Mouse (Mus musculus): ENCODE measurements around the gene Kif2a.

Gene Kif2a

DNA sequence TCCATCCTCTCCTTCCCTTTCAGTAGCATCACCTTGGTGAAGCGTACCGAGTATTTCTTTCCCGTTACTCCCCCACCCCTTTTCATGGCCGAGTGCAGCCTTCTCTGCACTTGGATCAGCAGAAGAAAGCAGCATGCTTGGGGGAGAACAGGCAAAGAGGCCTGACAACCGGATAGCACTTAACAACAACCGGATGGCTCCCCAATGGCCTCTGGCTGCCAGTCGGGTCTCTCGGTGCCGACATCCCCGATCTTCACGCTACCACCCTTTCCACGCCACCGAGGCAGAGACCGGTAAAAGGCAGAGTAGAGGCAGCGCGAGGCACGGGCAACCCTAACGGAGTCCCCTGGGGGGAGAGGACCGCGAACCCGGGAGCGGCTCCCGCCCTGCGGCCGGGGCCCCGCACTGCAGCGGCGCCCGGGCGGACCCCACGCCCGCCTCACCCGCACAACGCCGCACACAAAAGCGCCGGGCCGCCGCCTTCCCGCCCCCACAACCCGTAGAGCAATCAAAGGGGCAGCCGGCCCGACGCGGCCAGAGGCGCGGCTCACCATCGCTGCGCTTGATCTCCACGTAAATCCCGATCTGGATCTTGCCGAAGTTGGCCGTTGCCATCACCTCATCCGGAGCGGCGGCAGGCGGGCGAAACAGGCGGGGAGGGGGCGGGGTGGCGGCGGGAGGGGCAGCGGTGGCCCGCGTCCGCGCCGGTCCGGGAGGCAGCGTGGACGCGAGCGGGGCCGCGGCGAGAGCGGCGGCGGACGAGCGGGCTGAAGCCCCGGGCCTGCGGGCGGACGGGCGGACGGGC is at the start of gene Kif2a:
TSS of gene Kif2a (minus strand) at position 666 of the 805 bp plus-strand sequence.
- peak; percentile 59 for DNase-seq

DNA sequence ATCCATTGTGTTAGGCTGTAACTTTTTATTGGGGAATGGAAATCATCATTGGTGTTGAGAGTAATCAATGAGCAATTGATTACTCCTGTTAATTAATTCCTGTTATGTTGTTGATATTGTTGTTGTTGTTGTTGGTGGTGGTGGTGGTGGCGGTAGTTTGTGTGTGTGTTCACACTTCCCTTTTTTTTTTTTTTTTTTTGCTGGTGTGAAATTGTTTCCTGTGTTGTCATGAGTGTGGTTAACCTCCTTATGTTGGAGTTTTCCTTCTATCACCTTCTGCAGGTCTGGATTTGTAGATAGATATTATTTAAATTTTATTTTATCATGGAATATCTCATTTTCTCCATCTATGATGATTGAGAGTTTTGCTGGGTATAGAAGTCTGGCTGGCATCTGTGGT is 47.1 kb upstream of the Kif2a start:
- DNase-seq: no peak

DNA sequence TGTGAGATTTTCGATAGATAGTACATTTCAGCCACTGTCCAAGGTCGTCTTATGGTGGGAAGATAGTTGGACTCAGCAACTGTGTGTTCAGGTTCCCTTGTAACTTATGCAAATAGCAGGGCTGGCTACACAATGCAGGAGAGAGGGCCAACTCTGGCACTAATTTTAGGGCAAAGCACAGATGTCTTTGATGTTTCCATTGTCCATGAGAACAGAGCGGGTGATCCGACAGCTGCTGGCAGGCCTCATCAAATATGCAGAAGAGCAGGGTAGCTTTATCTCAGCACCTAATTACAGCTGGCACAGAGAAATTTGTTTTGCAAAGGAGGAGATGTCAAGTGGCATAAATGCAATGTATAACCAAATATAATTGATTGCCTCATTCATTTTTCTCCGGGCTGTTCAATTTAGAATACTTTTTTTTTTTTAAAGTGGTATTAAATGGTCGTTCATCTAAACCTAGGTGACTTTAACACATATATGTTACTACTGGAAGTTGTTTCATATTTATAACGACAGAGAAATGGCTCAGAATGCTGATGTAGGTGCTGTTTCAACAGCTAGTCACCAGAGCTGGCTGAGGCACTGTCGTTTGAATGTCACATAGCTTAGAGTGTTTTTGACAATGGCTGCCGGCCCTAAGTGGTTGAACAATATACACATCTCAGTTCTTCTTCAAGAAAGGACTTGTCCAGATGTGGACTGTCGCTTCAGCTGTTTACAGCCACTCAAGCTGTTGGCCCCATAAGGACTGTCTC is 43.4 kb upstream of the Kif2a start:
- DNase-seq: no peak

DNA sequence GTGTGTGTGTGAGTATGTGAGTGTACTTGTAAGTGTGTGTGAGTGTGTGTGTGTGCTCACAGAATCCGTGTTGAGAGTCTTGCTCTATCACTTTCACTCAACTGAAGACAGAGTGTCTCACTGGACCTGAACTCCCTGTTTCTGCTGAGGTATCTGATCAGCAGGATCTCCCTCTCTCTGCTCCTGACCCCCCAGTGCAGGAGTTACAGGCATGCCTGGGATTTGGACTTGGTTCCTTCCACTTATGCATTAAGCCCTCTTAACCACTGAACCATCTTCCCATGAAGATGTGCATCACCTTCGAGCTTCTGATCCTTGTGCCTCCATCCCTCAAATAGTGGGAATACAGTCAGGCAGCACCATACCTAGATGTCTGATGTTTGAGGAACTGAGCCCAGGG is 42.3 kb upstream of the Kif2a start:
- DNase-seq: no peak

DNA sequence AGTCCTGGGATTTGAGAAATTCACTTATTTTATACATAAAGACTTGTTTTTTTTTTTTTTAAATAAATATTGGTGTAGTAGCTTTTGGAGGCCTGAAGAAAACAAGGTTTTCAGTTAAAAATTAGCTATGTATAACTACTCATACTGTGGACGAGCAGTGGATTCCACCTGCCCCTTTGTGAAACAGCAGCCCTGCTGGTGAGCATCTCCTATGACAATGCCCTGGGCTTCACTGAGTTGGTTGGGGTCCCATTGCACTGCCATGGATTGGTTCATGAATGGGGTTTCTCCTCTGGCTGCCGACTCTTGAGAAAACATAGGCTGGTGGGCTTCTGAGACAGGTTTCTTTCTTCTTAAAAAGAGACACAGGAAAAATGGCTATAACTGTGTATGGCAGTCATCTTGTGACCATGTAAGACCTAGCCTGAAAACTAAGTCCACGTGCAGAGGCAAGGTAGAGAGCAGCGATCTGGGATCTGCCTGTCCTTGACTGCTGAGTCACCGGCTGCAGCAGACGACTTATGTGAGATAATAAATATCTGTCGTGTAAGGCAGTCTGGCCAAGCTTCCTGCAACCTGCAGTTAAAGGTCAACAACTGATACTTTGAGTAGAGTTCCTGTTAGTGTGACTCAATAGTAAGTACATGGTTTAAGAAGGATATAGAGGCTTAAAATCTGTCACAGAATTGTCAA is 41.3 kb upstream of the Kif2a start:
- no peak for DNase-seq

DNA sequence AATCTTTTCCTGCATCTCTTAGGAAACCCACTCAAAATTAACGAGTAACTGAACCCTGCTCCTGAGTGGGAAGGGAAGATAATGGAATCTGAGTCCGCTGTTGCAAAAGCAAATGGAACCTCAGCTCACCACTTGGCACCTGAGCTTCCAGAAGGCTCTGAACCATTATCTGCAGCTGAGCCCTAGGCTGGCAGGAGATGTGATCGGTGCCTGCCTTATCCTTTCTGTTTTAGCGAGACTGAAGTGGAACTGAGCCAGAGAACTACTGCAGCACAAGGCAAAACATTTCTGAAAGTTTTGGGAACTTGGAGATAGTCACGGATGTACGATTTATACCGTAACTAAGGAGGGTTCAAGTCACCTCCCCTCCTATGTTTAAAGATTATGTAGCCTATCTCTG is 38.2 kb upstream of the Kif2a start:
- DNase-seq: no peak

DNA sequence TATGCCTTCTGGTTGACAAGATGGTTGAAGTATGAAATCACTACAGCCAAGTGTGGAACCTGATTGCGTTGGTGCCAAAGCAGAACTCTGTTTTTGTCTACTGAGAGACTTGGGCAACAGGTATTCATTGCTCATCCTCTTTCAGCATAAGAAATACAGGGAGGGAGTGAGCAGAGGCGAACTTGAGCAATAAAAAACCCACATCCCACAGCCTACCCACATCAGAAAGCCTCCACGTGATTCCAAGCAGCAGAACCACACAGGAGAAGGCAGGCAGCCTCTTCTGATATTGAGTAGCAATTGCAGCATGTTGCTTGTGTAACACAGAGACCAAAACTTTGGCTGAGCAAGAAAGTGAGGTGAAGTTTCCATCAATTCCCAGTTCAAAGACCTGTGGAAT is 37.5 kb upstream of the Kif2a start:
- no peak for DNase-seq

DNA sequence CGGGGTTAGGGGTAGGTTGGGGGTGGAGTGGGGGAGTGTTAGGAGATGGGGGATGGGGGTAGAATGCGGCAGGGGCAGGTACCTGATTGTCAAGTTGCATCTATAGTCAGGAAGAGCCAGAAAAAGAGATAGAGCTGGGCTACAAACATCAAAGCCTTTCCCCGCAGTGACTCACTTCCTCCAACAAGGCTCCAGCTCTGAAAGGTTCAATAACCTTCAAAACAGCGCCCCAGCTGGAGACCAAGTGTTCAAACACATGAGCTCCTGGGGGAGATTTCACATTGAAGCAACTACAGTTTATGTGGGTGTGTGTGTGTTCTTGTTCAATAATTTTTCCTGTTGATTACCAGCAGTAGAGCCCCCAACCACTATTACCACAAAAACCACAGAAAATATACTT is 34.4 kb upstream of the Kif2a start:
- DNase-seq: no peak

DNA sequence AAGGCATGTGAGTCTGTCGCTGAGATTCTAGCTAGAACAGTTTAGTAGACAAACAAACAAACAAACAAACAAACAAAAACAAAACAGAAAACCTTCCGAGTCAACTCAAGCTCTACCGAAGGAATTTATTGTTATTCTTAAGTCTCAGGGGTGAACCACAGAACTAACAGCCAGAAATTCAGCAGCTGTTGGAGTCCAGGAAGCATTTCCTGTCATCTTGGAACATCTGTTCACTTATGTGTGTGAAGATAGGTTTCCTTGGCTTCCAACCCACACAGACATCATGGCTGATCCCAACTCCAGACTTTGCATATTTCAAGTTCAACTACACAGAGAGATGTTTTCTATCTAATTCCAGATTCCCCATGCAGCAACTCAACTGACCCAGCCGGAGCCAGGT is 32.6 kb upstream of the Kif2a start:
- DNase-seq: no peak

DNA sequence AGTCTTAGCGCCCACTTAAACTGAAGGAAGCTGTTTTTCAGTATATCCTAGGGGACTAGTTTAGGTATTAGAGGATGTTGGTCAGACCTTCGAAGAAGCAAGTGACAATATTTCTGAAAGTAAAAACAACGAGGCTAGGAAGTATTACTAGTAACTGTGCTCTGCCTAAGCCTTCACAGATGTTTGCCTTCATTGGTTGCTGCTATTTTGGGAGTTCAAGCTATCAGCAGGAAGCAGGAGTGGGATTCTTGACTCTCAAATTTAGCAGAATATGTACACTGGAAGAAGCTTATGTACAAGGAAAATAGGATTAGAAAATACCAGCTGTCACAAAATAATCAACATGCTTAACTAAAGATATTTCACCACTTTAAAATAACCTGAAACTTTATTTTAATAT is 29.4 kb upstream of the Kif2a start:
- no peak for DNase-seq

DNA sequence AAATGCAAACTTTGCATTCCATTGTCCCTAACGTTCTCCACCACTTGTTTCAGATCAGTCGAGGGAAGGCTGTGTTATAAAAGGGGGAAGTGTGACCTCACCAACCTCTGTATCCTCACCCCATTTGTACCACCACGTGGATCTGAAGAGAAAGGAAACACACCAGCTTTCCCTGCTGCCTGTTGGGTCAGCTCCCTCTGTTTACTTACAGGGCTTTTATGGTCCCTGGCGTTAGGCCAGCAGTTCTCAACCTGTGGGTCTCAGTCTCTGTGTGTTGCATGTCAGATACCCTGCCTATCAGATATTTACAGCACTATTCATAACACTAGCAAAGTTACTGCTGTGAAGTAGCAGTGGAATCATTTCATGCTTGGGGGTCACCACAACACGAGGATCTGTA is 22.3 kb upstream of the Kif2a start:
- DNase-seq: no peak

DNA sequence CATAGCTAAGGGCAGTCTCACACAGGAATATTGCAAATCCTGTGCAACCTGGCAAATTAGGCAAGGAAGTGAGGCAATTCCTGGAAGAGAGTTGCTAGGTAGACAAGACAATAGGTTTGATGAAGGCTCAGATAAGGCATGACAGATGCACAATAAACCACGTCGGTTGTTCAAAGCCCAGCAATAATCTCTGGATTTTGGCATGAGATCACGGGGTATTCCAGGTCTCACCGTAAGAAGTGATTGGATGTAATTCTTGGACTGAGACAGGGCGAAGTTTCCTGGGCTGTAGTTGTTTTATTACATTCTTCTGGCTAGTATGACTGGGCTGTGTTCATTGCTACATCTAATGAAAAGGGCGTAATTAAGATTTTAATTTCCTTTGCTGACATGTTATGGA is 20.6 kb upstream of the Kif2a start:
- no peak for DNase-seq

DNA sequence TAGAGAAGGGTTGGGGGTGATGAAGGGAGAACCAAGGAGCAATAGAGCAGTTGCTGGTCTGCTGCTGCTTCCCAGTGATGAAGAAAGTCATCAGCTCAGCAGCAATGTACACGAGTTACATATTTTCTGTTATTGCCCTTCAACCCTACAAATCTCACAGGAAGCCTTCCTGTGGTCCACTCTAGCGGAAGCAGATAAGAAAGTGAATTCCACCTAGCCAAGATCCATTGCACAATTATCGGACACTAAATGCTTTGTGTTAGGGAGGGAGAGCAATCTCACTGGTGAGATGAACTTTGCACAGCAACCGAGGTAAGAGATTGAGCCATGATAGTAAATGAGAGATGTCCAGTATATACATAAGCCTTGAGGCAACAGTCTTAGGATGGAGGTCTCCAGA is 17.6 kb upstream of the Kif2a start:
- DNase-seq: no peak

DNA sequence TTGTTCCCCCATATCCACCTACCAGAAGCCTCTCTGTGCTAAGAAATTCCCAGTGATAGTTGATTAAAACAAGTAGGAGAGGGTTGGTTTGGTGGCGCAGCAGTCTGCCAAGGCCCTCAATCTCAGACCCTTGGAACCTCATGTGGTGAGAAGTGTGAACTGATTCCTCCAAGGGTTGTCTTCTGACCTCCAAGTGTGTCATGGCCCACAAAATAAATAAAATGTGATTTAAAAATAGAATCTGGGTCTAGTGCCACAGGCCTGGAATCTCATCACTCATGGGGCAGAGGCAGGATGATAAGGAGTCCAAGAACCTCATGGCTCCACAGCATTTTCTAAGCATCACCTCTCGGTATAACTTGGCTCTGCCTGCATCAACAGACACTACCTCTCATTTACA is 16.4 kb upstream of the Kif2a start:
- DNase-seq: no peak

DNA sequence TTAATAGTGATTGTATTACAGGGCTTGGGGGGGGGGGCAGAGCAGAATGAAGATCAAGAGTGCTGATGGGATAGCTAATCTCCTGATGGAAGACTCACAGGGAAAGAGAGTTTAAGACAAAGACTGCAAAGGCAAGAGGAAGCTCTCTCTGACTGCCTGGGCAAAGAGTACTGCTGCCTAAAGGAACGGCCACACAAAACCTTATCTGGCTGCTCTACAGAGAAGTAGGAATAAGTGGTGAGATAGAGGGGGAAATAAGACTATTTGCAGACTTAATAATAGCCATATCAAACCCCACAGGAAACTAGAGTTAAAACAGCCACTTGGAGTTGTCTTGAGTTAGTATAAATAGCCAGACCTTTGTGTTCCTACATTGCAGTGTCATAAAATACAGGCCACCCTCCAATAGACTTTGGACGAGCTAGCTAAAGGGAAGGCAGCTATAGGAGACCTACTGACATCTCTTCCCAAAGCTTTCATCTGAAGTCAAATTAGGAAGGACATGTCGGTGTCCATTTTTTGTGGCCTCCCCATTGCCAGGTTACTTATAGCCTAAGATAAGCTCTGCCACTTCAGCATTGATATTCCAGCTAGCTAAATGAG is 13.7 kb upstream of the Kif2a start:
- no peak for DNase-seq

DNA sequence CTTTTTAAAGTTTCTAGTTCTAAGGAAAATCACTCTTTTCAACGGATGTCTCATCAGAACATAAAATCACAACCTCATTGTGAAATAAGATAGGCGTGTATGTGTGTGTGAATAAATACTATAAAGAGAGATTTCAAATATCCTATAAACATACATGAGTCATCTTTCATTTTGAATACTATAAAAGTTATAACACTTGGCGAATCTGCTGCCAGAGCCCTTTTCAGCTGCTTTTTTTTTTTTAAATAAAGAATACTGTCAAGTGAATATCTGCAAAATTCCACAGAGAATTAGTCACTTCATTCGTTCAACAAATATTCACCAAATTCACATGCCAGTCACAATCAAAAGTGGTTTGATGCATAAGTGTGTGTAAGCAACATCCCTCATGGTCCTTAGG is 13.2 kb upstream of the Kif2a start:
- no peak for DNase-seq

DNA sequence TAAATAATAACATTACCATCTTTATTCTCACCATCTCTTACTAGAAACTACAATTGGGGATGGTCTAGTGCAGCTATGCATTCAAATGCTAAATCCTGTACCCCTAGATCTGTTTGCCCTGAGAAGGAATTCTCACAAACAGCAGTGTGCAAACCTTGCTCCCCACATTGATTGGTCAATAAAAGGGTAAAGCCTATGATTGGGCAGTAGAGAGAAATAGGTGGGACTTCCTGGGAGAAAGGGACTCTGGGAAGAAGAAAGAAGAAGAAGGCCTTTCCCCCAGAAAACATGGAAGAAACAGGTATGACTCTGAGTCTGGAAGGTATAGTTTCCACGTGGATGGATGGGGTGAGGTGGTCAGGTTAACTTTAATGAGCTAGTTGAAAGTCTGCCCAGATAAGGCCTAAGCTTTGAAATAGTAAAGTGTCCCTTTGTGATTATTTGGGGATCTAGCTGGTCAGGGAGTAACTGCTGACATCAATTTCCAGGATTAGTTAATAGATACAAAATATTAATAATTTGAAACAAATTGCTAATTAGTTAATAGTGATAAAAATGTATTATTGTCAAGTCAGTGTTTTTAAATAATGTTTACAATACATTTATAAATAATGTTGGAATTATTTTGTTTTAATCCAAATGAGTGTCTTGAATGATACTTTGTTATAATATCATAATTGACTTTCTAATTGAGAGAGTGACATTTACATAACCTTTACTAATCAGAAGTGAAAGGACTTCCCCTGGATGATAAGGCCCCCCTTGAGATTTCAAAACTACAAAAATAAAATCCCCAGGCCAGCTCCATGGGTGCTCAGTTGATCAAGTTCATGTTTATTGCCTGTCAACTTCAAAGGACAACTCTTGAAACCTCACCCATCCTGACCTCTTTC is 12.3 kb upstream of the Kif2a start:
- no peak for DNase-seq

DNA sequence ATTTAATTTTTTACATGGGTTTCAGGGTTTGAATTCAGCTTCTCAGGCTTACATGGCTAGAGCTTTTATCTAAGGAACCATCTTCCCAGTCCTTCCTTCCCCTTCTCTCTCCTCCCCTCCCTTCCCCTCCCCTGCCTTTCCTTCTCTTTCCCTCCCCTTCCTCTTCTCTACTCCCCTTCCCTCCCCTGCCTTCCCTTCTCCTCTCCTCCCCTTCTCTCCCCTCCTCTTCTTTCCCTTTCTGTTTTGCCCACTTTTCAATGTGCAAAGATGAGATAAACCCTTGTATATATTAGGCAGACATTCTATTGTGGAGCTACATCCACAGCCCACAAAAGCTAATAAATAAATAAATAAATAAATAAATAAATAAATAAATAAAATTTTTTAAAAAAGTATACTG is 9.3 kb upstream of the Kif2a start:
- no peak for DNase-seq

DNA sequence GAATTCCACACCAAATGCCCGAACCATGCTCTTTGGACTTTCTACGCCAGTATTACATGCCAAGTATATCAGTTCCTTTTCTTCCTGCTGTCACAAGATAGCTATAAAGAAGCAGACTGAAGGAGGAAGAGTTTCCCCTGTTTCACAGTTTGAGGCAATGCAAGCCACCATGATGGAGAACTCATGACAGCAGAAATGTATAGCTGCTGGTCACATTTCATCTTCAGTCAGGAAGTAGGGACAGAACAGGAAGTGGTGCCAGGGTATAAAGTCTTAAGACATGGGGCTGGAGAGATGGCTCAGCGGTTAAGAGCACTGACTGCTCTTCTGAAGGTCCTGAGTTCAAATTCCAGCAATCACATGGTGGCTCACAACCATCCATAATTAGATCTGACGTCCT is 5.3 kb upstream of the Kif2a start:
- no peak for DNase-seq

DNA sequence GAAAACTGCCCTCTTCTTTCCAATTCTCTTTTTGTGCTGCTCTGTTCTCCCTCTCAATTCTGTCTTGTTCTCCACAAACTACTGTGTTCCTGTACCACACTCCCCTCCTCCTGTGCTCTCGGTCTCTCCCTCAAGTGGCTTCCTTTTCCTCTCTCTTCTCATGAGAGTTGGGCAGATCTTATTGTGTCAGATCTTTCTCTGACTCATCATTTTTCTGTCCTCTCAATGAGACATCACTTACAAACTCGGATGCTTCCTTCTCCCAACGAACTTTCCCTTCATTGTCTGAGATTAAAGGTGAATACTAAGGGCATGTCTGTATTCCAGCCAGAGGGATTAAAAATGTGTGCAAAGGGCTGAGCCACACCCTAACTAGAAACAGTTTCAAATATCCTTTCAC is 3.7 kb upstream of the Kif2a start:
- DNase-seq: no peak

DNA sequence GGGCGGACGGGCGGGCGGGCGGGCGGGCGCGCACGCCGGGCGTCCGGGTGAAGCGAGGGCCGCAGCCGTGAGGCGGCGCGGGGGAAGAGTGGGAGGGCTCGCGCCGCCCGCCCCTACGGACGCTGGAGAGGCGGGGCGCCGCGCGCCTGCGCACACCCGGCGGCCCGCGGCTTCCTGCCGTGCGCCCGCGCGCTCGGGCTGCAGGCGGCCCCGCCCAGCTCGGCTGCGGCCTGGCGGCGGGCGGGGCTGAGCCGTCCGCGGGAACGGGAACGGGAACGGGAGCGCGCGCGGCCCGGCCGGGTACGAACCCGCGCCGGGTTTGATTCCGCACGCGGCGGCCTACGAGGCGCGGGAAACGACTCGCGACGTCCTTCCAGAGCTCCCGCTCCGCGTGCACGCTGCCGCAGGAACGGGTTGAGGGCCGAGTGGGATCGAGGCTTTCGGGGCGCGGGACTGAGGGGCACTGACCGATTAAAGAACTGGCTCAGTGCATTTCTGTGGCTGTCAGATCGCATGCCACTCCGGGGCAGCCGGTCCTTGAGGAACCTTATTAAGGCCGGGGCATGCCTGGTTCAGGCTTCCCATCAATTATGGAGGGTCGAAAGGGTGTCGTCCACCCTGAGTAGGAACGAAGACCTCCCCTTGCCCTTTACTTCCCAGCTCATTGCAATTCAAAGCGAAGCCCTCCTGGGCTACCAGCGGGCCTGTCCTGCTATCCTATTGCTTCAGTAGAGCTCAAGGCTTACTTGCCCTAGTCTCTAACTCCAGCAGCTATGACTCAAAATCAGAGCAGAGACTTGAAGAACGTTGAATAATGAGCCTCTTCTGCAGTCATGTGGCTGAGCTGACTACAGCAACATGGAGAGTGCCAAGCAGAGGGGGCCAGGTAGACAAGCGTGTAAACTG is 593 bp upstream of the Kif2a start:
- DNase-seq: peak; percentile 82
